Mouse (Mus musculus) naive thymus-derived CD4-positive, alpha-beta T cell, adult 2 months (primary cell): ENCODE results near the gene Phtf1.

Source experiments
- DNase-seq: peaks from one replicate; pipeline ENCODE4 v3.0.0-alpha.2; 2011; ENCODE audit warnings: low read depth

The Phtf1 gene

DNA sequence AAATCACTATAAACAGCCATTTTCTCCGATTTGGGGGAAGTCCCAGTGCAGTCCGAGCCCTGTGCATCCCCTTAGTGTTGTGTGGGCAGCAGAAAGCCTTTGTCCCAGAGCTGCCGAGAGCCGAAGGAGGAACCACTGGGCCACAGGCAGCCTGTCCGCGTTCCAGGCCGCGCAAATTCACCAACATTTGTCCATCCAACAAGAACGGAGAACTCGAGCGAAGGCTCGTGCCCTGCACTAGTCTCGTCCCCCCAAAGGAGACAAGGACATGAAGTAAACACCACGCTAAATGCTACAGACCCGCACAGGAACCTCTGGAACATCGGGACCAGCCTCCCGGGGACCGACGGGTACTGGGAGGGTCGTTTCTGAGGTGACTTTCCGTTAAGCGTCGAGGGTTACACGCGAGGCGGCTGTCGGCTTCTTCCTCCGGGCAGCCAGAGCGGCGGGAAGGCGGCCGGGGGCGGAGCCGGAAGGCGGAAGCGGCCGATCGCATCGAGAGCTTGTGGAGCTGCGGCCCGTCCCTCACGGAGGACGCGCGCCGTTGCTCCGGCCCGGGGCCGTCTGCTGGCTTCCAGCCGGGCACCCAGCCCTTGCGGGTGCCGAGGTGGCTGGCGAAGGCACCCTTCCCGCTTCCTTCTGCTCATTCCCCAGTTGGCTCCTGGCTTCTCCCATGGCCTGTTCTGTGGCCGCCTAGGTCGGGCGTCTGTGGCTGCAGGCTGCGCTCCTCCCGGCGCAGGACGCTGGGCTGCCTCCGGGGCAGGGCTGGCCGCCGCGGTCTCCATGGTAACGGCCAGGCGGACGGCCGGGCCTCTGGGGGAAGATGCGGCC, at the start of gene Phtf1:
Phtf1 (plus strand) TSS at position 250 of the 831 bp plus-strand sequence.
- peak; percentile 81 for DNase-seq

GRCm38 (mm10) chr3:103920094-103920493, 47.8 kb upstream of the Phtf1 start:
- DNase-seq, result no peak

DNA sequence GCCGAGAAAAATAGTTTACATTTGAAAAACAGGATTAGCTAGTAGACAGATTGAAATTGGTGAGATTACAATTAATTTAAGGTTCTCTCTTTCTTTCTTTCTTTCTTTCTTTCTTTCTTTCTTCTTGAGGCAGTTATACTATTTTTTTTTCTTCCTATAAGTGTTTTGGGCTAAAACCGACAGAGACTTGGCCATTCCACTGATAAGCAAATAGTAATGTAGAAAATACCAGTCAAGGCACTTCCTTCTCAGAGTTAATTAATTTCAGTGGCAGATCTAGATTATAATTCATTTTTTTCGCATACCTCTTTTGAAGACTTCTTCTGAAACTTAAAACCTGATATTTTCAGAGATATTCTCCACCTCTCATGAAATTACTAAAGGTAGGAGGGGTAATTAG, 42.6 kb upstream of the Phtf1 start:
- no peak for DNase-seq

- peak; percentile 57 for DNase-seq
Observed at GRCm38 (mm10) chr3:103927511-103927910, 40.4 kb upstream of the Phtf1 start.

DNA sequence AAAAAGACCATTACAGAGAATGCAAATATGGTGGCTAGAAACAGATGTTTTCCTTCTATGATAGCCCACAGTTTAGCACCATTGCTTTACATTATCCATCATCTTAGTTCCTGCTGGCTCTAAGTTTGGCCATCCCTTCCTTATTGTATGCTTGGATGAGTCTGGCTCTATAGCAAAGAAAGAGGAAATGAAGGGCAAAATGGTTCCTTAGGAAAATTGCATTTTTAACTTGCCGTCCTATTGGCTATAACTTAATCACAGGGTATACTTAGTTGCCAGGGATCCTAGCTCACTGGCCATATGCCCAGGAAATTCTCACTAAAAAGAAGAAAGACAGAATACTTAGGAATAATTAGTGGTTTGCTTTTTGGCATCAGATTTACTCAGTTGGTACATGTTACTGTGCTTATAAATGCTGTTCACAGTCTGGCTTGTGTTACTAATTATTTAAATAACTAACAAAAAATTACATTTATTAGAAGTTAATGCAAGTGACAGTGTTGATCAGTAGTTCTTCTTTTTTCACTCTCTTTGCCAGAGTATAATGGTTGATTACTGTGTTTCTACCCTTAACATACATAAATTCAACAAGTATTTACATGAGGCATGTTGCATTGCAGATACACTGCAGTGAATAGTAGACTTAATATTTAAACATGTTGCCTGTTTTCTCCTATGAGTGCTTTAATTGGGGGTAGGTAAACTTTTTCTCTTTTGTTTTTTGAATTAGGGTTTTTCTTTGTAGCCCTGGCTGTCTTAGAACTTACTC, 22.9 kb upstream of the Phtf1 start:
- no peak for DNase-seq

GRCm38 (mm10) chr3:103948666-103949065, 19.2 kb upstream of the Phtf1 start:
- DNase-seq, result no peak

GRCm38 (mm10) chr3:103960622-103961021, 7.3 kb upstream of the Phtf1 start:
- DNase-seq, result no peak

DNA sequence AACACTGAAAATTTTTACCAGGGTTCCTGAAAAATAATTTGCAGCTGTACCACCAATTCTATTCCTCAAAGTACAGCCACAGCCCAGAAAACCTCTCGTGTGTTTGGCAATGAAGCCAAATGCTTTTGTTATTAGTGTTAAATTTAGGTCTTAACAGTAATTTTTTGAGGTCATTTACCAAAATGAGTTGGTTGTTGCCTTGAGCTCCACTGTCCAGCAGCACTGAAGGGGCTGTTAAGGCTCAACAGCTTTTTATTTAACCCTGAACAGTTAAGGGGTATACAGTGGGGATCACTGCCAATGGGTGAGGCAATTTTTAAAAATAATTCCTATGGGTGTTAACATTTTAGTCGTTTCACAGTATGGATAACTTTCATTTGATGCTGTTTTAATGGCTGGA, 679 bp upstream of the Phtf1 start:
- DNase-seq, result no peak

DNA sequence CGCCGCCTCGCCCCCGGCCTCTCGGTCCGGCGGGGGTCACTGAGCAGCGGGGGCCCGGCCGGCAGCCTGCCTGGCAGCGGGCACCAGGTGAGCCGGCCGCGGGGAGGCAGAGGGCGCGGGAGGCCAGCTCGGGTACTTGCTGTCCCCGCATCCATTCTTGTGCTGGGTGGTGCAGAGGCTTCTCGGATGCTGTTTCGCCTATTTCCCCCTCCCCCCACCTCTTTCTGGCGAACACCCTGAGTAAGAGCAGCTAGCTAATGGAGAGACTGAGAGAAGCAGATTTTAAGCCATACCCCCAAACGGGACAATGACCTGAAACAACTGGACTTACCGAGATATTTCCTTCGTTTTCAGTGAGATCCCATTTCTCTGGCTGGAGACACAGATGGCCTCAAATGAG, 791 bp downstream of the Phtf1 start:
- peak; percentile 52 for DNase-seq

GRCm38 (mm10) chr3:103971157-103971556, 3.2 kb downstream of the Phtf1 start:
- DNase-seq, result no peak

GRCm38 (mm10) chr3:103984556-103984955, 16.6 kb downstream of the Phtf1 start:
- DNase-seq, result no peak

DNA sequence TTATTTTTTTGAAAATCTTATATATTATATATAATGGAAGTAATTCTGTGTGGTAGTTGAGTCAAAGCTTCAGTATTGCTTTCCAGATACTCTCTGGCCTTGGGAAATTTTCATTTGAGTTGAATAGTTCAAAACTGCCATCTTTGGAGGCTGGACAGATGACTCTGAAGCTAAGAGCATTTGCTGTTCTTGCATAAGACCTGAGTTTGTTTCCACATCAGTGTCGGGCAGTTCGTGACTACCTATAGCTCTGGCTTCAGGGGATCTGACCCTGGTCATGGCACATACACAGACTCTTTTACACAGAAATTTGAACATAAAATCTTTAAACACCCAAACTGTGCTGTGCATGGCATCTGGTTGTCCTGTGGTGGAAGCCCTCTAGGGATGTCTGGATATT, 17.3 kb downstream of the Phtf1 start:
- no peak for DNase-seq

DNA sequence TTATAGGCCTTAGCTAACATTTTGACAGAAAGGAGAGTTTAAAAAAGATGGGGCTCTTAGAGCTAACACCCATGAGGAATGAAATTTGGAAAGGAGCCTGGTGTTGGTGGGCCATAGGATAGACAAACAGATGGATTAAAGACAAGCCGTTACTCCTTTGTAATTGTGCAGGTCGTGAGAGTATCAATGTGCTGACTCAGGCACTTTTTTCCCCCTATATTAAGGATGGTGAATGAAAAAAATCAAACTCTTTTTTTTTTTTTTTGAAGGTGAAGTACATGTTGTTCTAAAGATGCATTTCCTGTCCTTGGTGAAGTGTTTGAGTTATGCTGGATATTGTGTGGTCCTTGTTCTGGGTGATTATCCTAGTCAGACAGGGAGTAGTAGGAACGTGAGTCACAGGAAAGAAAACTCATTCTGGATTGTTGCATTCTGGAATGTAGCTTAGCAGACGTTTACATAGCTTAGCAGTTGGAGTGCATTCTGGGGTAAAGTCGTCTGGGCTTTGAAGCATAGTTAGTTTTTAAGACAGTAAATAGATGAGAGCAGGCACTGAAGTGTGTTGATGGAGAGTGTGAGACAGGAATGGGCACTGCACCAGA, 20.0 kb downstream of the Phtf1 start:
- no peak for DNase-seq

DNA sequence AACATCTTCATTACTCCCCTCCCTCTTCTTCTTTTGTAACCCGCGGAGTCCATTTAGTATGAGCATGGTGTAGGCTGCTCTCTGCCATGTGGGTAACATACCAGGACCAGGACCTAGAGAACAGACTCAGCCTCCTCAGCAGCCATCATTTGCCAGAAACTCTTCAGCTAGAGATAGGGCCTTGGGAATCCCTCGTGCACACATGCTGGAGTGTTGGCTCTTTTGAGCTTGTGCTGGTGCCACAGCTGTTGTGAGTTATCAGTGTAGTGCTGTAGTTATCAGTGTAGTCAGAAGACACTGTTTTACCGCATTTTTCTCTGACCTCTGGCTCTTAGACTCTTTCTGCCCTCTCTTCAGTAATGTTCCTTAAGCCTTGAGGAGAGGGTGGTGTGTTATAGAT, 21.4 kb downstream of the Phtf1 start:
- no peak for DNase-seq

- DNase-seq, result peak; percentile 53
Observed at GRCm38 (mm10) chr3:103991271-103991670, 23.4 kb downstream of the Phtf1 start.

DNA sequence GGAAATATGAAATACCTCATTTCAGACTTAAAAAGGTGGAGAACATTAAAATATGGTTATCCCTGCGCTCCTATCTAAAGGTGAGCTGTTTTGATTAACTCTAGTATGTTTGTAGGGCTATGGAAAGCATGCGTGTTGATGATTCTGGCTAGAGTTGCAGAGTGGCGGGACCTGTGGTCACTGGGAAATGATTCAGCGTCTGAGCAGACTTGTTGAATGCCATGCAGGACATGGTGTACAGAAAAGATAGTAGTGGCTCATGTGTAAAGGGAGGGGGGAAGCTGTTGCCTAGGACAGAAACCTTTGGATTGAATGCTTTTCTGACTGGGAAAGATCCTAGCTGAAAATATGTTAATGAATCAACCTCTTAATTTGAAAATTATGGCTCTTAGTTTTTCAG, 30.8 kb downstream of the Phtf1 start:
- DNase-seq, result no peak

GRCm38 (mm10) chr3:104006896-104007466, 39.1 kb downstream of the Phtf1 start:
- DNase-seq, result no peak

GRCm38 (mm10) chr3:104007479-104007878, 39.6 kb downstream of the Phtf1 start:
- DNase-seq, result no peak

DNA sequence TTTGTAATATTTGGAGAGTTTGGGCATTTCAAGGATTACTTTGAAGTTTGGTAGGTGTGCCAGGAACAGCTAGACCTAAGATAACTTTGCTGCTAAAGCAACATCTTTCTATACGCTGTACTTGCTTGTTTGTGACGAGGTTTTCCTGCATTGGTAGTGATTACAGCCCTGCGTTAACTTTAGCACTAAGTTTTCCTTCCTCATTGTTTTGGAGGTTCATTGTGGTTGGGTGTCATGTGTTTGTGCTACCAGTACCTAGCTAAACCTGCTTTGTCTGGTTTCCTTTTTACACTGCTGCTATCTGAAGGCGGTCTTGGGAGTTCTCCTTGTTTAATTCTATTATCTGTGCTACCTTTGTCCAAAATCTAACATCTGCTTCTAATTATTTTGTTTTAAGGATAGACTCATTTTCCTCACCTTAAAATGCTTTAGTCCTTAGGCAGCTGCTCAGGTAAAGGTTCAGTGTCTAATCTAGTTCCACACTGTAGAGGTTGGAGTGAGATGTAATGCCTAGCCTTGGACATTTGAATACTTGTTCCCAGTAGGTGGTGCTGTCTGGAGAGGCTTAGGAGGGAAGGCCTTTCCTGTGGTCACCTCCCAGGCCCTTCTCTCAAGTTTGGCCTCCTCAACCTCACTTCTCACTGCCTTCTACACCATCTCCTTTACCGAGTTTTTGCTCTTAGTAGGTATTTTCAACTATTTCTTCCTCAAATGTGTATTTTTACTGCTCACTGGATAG, 42.2 kb downstream of the Phtf1 start:
- DNase-seq, result no peak

DNA sequence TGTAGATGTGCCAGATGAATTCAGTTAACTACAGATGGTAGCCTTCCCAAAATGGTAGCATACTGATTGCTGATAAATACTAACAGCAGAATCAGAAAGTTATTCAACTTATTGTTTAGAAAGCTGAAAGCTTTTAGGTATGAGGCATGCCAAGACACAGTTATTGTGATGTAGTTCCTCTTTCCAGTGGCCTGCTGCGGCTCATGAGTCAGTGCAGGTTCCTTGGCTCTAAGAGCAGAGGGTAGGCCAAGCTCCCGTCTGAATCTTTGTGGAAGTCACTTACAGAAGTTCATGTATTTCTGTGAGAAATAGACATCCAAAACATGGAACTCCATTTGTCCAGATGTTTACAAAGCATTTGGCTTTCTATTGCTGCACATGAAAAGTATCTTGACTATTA, 44.1 kb downstream of the Phtf1 start:
- no peak for DNase-seq

DNA sequence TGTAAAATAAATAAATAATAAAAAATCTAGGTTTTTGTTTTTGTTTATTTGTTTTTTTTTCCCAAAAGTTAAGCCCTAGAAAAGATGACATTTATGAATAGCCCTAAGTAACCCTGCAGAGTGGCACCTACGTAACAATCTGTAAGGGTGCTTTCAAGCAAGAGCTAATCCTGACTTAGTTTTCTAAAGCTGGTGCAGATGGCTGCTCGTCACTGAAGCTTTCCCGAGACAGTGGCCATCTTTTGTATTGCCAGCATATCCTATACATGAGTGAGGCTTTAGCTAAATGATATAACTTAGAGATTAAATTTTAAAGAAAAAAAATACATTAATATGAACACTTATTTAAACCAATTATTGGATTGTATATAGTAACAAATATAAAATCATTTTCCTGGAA, 50.0 kb downstream of the Phtf1 start:
- DNase-seq, result no peak

GRCm38 (mm10) chr3:104019453-104019852, 51.5 kb downstream of the Phtf1 start:
- DNase-seq, result peak; percentile 41
